Mouse (Mus musculus) naive thymus-derived CD4-positive, alpha-beta T cell, adult 2 months (primary cell): Measurements from ENCODE around the gene Kif5a.
A peak's percentile ranks its signal among the peaks of the same experiment; 100 is the strongest.

Experiments used
- DNase-seq: peaks from one replicate; pipeline ENCODE4 v3.0.0-alpha.2; 2011; ENCODE audit warnings: low read depth

The Kif5a gene

GRCm38 (mm10) chr10:127265727-127266111 is 2.6 kb upstream of the Kif5a start:
- DNase-seq = no peak

GRCm38 (mm10) chr10:127264971-127265370 is 1.8 kb upstream of the Kif5a start:
- DNase-seq = no peak

DNA sequence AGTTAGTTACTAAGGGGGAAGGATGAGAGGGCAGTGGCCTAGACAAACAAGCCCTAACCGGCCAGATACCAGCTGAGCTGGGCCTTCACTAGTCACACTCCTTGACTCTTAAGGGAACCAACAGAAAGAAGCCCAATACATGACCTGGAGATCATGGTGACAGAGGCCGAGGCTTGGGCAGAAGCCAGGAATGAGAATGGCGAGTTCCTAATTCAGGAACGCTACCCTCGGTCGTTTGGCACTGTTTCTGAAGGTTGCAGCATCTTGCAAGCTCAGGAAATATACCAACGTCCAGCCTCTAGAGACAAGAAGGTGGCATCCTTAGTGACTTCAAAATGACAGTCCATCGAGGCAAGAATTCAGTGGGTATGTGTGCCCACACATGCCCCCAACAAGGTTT is 1.2 kb upstream of the Kif5a start:
- DNase-seq = no peak

GRCm38 (mm10) chr10:127263631-127264030 is 483 bp upstream of the Kif5a start:
- no peak for DNase-seq

GRCm38 (mm10) chr10:127261706-127262547 is 1.2 kb downstream of the Kif5a start:
- DNase-seq = no peak

DNA sequence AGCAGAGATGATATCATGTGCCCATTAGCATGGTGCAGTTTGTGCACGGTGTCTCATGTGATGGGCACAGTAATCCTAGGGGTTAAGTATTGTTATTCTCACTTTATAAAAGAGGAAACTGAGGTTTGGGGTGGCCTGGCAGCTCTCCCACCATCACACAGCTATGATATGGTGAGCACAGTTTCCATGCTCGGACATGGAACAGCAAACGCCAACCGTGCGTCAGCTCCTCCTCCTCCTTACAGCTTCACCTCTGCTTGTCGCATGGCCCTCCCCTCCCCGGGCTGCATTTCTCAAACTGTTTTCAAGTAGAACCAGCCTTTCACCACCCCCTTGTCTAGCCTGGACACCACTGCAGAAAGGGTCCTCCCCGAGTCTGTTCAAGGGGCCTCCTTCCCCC is 4.7 kb downstream of the Kif5a start:
- DNase-seq = no peak

DNA sequence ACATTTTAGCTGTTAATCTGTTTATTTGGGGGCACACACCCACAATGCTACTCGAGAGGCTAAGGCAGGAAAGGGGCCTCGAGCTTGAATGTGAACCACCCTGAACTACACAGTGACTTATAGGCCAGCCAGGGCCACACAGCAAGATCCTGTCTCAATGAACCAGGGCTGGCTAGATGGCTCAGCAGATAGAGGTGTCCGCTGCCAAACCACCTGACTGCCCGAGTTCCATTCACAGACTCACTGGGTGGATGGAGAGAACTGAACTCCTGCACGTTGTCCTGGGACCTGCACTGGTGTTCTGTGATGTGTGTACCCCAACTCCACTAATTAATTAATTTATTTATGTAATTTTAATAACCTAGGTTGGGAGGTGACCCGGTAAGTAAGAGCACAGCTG is 5.4 kb downstream of the Kif5a start:
- no peak for DNase-seq

GRCm38 (mm10) chr10:127255625-127256345 is 7.4 kb downstream of the Kif5a start:
- no peak for DNase-seq

- DNase-seq = no peak
Measured at GRCm38 (mm10) chr10:127250810-127251209, 12.3 kb downstream of the Kif5a start.

DNA sequence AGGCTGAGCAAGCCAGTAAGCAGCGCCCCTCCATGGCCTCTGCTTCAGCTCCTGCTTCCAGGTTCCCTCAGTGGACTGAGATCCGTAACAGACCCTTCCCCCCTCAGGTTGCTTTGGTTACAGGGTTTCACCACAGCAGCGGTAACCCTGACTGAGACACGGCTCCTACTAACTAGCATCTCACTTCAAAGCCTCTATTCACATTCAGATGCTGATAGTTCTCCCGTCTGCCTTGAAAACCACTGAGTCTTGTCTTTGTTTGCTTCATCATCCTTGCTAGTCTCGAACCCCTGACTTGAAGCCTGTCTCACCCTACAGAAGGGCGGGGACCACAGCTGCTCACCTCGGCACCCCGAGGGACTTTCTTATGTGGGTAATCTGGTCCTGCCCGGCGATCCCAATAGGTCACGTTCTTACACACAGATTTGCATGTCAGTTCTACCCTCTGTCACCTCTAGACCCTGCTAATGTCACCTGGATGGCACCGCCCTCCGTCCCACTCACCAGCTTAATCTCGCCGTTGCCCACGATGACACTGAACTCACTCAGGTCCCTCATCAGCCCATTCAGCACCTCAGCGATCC is 24.8 kb downstream of the Kif5a start:
- no peak for DNase-seq

- DNase-seq = no peak
Measured at GRCm38 (mm10) chr10:127236541-127236940, 26.6 kb downstream of the Kif5a start.

- peak; percentile 50 for DNase-seq
Measured at GRCm38 (mm10) chr10:127233141-127233540, 30.0 kb downstream of the Kif5a start.

DNA sequence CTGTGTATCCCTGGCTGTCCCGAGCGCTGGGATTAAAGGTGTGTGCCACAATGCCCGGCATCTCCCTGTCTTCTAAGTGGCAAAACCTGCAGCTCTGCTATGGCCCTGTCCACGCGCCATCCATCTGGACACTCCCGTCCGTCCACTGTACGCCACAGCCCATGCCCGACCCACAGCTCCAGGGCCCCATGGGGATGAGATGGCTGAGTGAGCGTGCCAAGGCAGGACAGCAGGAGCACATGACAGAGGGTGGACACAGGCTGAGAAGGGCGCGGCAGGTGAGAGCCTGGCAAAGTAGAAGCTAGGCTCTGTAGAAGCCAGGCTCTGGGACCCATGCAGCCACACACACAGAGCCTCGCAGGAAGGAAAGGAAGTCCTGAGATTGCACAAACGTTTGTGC is 31.4 kb downstream of the Kif5a start:
- DNase-seq = no peak

- DNase-seq = no peak
Measured at GRCm38 (mm10) chr10:127230693-127231092, 32.5 kb downstream of the Kif5a start.

DNA sequence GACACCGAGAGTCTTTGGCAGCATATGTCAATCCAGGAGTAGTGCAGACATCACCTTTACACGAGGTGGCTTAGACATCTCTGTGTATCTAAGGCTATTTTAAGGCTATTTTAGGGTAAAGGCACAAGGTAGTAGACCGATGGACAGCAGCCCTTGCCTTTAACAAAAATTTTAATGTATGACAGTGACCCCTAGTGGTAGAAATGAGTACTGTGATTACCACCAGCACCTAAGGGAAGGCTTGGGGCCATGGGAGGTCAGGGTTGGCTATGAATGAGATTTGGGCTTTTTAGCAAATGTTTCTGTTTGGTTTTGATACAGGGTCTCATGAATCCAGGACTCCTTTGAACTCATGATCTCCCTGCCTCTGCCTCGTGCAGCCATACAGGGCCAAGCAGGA is 34.3 kb downstream of the Kif5a start:
- DNase-seq = peak; percentile 87

GRCm38 (mm10) chr10:127227163-127227562 is 36.0 kb downstream of the Kif5a start:
- DNase-seq = no peak

- DNase-seq = no peak
Measured at GRCm38 (mm10) chr10:127226318-127226895, 36.7 kb downstream of the Kif5a start.

DNA sequence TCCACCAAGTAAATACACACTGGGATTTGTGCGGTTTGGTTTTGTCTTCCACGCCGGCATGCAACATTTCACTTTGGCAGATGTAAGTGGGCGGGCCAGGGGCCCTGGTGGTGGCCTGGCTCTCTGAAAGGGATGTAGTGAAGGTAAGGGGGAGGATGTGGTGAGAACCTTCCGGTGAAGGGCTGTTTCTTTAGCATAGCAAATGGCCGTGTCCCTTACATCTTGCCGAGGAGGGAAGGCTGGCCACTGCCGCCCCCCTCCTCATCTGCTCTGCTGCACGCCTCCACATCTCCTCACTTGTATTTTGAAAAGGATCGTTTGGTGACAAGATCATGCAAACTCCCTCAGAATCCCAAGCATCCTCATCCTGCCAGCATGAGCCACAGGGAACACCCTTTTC is 37.4 kb downstream of the Kif5a start:
- DNase-seq = peak; percentile 60

DNA sequence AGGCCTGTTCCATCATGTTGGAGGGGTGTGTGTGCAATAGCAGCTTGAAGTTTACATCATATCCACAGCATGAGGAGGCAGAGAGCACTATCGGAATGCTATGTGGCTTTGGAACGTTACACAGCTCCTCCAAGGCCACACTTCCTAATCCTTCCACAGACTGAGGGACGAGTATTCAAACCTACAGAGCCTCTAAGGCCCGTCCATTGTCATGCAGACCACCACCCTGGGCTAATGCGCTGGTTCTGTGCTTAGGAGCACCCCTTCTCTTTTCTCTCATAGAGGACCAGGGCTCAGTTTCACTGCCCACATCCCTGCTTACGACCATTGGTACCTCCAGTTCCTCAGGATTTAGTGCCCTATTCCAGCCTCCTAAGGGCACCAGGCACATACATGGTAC is 37.9 kb downstream of the Kif5a start:
- no peak for DNase-seq

DNA sequence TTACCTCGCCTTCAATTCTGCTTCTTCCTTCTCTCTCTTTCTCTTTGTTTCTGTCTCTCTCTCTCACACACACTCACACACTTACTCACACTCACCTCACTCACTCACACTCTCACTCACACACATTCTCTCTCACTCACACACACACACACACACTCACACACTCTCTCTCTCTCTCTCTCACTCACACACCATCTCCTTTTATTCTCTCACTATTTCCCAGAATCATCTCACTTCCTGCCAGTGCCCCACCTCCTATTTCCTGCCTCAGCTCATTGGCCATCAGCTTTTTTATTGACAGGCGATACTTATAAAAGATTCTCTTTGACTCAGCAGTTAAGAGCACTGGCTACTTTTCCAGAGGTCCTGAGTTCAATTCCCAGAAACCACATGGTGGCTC is 44.8 kb downstream of the Kif5a start:
- no peak for DNase-seq

DNA sequence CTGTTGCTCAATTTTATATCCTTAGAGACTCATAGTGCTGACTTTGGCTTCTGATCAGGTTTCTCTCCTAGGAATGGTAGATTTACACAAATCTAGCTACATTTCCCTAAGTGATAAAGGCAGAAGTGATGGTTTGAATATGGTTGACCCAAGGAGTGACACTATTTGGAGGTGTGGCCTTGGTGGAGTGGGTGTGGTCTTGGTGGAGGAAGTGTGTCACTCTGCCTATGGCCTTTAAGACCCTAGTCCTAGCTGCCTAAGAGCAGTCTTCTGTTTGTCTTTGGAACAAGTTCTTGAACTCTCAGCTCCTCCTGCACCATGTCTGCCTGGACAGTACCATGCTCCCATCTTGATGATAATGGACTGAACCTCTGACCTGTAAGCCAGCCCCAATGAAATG is 46.0 kb downstream of the Kif5a start:
- DNase-seq = no peak

DNA sequence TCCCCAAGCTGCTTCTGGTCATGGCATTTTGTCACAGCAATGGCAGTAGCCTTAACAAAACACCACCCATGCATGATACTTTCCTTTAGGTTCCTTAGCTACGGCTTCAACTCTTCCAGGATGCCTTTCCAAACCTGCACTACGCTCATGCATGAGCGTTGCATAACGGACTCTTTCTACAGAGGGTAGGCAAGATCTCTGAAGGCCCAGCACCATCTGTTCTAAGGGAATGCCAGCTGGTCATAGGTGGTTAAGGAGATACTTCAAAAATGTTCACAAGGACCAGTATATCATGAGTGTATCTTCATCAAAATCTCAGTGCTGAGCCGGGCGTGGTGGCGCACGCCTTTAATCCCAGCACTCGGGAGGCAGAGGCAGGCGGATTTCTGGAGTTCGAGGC is 46.7 kb downstream of the Kif5a start:
- DNase-seq = no peak

- DNase-seq = no peak
Measured at GRCm38 (mm10) chr10:127214422-127214803, 48.7 kb downstream of the Kif5a start.
